Mouse (Mus musculus): ENCODE measurements around the gene Prkce. TPM values are rescaled to one million over a fixed set of nuclear protein-coding genes. Genes with fewer than 3 reads are reported as not detected.

Gene Prkce
- polyA plus RNA-seq, 1 experiment from 2014 or later = 35.7 TPM

DNA sequence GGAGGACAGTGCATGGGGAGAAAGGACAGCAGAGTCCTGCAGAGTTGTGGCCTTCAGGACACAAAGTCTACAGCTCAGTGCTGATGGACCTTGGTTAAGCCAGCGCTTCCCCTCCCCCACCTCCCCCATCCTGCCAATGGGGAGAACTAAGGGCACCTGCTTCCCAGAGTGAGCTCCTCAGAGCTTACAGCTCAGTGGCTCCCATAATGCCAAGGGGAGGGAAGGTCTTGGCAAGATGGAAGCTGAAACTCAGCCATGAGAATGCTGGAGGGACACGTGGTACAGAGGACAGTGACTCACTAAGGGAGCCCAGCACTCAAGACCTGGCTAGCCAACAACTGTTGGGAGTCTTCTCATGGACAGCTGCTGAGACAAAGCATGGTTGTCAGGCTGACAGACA lies 530.2 kb downstream of the Prkce start:
- WGBS = 85% methylated on average over 2 of the region's 2 CpGs
- ATAC-seq = no peak
- Histone ChIP-seq H3K9me3 (ENCODE audit: control insufficient read depth, low read length) (no peaks in the 10 kb centered on the region), H3K27me3 (replicated peaks; ENCODE audit: control insufficient read depth, insufficient read depth, low read length) (no peaks in the 10 kb centered on the region), H3K27ac (ENCODE audit: low read depth, low read length) (no peak overlapping the region), H3K4me1 (ENCODE audit: control insufficient read depth, insufficient read depth, low read depth, low read length) (no peaks in the 10 kb centered on the region), H3K36me3 (ENCODE audit: control insufficient read depth, insufficient read depth, low read length) (no peaks in the 10 kb centered on the region), H3K4me3 (ENCODE audit: low read length) (no peak overlapping the region), H3K4me2 (ENCODE audit: low read length) (no peak overlapping the region), H3K9ac (ENCODE audit: low read depth, low read length) (no peak overlapping the region)

DNA sequence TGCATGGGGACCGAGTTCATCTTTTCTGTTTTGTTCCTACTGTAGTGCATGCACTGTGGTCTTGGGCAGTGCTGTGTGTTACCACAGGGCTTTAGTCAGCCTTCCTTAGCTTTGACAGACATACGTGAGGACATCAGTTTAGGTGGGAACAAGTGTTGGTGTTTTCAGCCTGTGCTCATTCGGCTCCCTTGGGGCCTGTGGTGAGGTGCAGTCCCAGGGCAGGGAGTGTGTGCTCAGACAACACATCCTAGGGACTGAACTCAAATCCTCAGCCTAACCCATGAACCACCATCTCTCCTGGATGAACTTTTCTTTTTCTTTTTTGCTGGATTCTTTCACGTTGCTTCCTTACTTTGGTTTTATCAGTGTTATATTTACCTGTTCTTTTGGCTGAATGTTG lies 535.8 kb downstream of the Prkce start:
- Histone ChIP-seq H3K4me3 (ENCODE audit: low read length) (no peak overlapping the region), H3K4me2 (ENCODE audit: low read length) (no peak overlapping the region), H3K27ac (ENCODE audit: low read depth, low read length) (no peak overlapping the region), H3K9me3 (ENCODE audit: control insufficient read depth, low read length) (no peaks in the 10 kb centered on the region), H3K27me3 (replicated peaks; ENCODE audit: control insufficient read depth, insufficient read depth, low read length) (no peaks in the 10 kb centered on the region), H3K4me1 (ENCODE audit: control insufficient read depth, insufficient read depth, low read depth, low read length) (no peaks in the 10 kb centered on the region), H3K9ac (ENCODE audit: low read depth, low read length) (no peak overlapping the region), H3K36me3 (ENCODE audit: control insufficient read depth, insufficient read depth, low read length) (no peaks in the 10 kb centered on the region)
- ATAC-seq = no peak
- 88% methylated on average over 4 of the region's 4 CpGs for WGBS

DNA sequence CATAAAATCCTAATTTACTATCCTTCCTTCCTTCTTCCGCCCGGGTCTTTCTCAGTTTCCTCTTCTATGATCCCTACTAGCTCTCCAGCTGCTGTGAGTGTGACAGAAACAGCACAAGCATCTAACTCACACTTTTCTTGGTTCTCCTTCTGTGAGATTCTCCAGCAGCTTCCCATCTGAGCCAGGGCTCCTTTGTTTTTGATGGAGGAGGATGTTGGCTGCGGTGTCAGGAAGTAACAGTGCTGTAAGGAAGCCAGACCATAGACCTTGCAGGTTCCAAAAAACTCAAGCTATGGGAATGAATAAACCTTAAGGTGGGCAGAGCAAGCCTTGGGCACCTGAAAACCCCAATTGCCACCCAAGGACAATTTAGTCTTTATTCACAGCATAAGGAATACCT lies 537.7 kb downstream of the Prkce start:
- no peak overlapping the region for H3K4me2 ChIP-seq (ENCODE audit: low read length)
- H3K9ac ChIP-seq (ENCODE audit: low read depth, low read length) = no peak overlapping the region
- no peaks in the 10 kb centered on the region for H3K27me3 ChIP-seq (replicated peaks; ENCODE audit: control insufficient read depth, insufficient read depth, low read length)
- H3K4me1 ChIP-seq (ENCODE audit: control insufficient read depth, insufficient read depth, low read depth, low read length) = no peaks in the 10 kb centered on the region
- H3K4me3 ChIP-seq (ENCODE audit: low read length) = no peak overlapping the region
- no peak for ATAC-seq
- H3K27ac ChIP-seq (ENCODE audit: low read depth, low read length) = no peak overlapping the region
- no peaks in the 10 kb centered on the region for H3K9me3 ChIP-seq (ENCODE audit: control insufficient read depth, low read length)
- WGBS = 91% methylated on average over 3 of the region's 3 CpGs
- no peaks in the 10 kb centered on the region for H3K36me3 ChIP-seq (ENCODE audit: control insufficient read depth, insufficient read depth, low read length)

DNA sequence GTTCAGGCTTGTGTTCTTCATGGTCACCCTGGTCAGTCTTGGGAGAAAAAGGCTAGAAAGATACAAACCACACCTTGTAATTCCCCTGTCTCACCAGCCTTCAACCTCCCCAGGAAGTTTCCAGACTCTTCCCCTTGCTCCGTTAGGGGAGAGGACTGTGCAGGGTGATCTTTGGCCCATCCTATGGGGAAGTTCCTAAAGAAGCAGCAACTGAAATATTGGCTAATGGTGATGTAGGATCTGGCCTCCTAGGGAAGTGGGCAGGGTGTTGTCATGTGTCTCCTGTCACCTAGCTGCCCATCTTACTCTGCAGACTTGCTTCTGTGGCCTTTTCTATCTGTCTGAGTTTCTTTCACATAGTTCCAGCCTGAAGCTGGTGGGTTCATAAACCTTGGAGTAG lies 538.9 kb downstream of the Prkce start:
- Histone ChIP-seq H3K9me3 (ENCODE audit: control insufficient read depth, low read length) (no peaks in the 10 kb centered on the region), H3K27ac (ENCODE audit: low read depth, low read length) (no peak overlapping the region), H3K27me3 (replicated peaks; ENCODE audit: control insufficient read depth, insufficient read depth, low read length) (no peaks in the 10 kb centered on the region), H3K4me3 (ENCODE audit: low read length) (no peak overlapping the region), H3K4me1 (ENCODE audit: control insufficient read depth, insufficient read depth, low read depth, low read length) (no peaks in the 10 kb centered on the region), H3K9ac (ENCODE audit: low read depth, low read length) (no peak overlapping the region), H3K4me2 (ENCODE audit: low read length) (no peak overlapping the region), H3K36me3 (ENCODE audit: control insufficient read depth, insufficient read depth, low read length) (no peaks in the 10 kb centered on the region)
- ATAC-seq = no peak
- 79% methylated on average over 1 of the region's 1 CpGs for WGBS

Other genes with a start within 250 kb of the Prkce start
- gene Srbd1, start 22.6 kb upstream of the Prkce start, polyA plus RNA-seq (2015; fragmentation: Nextera tagmentation; extraction: Ambion mirVana) = 13.3 and 13.7 TPM in 2 replicates